Mouse (Mus musculus): Measurements from ENCODE around the gene Smarcb1. TPM values are rescaled to one million over a fixed set of nuclear protein-coding genes. Genes with fewer than 3 reads are reported as not detected.

The Smarcb1 gene
- polyA plus RNA-seq, 1 experiment from 2014 or later = 325 TPM

Other genes with a start within 250 kb of the Smarcb1 start
- gene Cabin1, start 157.3 kb downstream of the Smarcb1 start, polyA plus RNA-seq (2015; fragmentation: Nextera tagmentation; extraction: Ambion mirVana) = 33.2 and 41.1 TPM in 2 replicates
- 55.9 and 57.0 TPM in 2 replicates for gene Ddt, start 148.2 kb downstream of the Smarcb1 start, polyA plus RNA-seq (2015; fragmentation: Nextera tagmentation; extraction: Ambion mirVana)
- gene Gm20441, start 140.7 kb downstream of the Smarcb1 start, polyA plus RNA-seq (2015; fragmentation: Nextera tagmentation; extraction: Ambion mirVana) = not detected in 2 replicates
- 0.77 and 1.2 TPM in 2 replicates for gene Gstt3, start 140.2 kb downstream of the Smarcb1 start, polyA plus RNA-seq (2015; fragmentation: Nextera tagmentation; extraction: Ambion mirVana)
- 10.5 and 15.2 TPM in 2 replicates for gene Gstt1, start 123.0 kb downstream of the Smarcb1 start, polyA plus RNA-seq (2015; fragmentation: Nextera tagmentation; extraction: Ambion mirVana)
- not detected in 2 replicates for gene Gstt4, start 99.1 kb downstream of the Smarcb1 start, polyA plus RNA-seq (2015; fragmentation: Nextera tagmentation; extraction: Ambion mirVana)
- gene Gstt2, start 84.2 kb downstream of the Smarcb1 start, polyA plus RNA-seq (2015; fragmentation: Nextera tagmentation; extraction: Ambion mirVana) = 4.0 and 4.2 TPM in 2 replicates
- gene Mif, start 61.4 kb downstream of the Smarcb1 start, polyA plus RNA-seq (2015; fragmentation: Nextera tagmentation; extraction: Ambion mirVana) = 1,679 and 1,753 TPM in 2 replicates
- gene Derl3, start 28.2 kb downstream of the Smarcb1 start, polyA plus RNA-seq (2015; fragmentation: Nextera tagmentation; extraction: Ambion mirVana) = 2.0 and 3.3 TPM in 2 replicates
- gene Chchd10, start 11.5 kb upstream of the Smarcb1 start, polyA plus RNA-seq (2015; fragmentation: Nextera tagmentation; extraction: Ambion mirVana) = 21.8 and 30.7 TPM in 2 replicates
- gene Mmp11, start 14.9 kb upstream of the Smarcb1 start, polyA plus RNA-seq (2015; fragmentation: Nextera tagmentation; extraction: Ambion mirVana) = 22.2 and 24.3 TPM in 2 replicates
- 0.20 TPM in 1 of 2 replicates, not detected in the other for gene Gm867, start 19.1 kb upstream of the Smarcb1 start, polyA plus RNA-seq (2015; fragmentation: Nextera tagmentation; extraction: Ambion mirVana)
- gene Vpreb3, start 21.4 kb upstream of the Smarcb1 start, polyA plus RNA-seq (2015; fragmentation: Nextera tagmentation; extraction: Ambion mirVana) = 0.48 TPM in 1 of 2 replicates, not detected in the other
- not detected in 2 replicates for gene Gm5134, start 32.9 kb upstream of the Smarcb1 start, polyA plus RNA-seq (2015; fragmentation: Nextera tagmentation; extraction: Ambion mirVana)
- gene Zfp280b, start 111.0 kb upstream of the Smarcb1 start, polyA plus RNA-seq (2015; fragmentation: Nextera tagmentation; extraction: Ambion mirVana) = 12.1 and 12.5 TPM in 2 replicates
- gene Slc5a4b, start 189.3 kb upstream of the Smarcb1 start, polyA plus RNA-seq (2015; fragmentation: Nextera tagmentation; extraction: Ambion mirVana) = not detected in 2 replicates
- gene Slc5a4a, start 225.8 kb upstream of the Smarcb1 start, polyA plus RNA-seq (2015; fragmentation: Nextera tagmentation; extraction: Ambion mirVana) = not detected in 2 replicates

Measured in forebrain, embryonic 16.5 days (tissue).